Mouse (Mus musculus) T-helper 17 cell (primary cell): Measurements from ENCODE around the gene Mok.

Experiments used
- in situ Hi-C, 2 experiments: fragments of 300-600 bp; cut with MboI, MseI; formaldehyde crosslinking; loops; 1 replicate in 1 of 2; 2 replicates in 1 of 2; pipeline ENCODE4 v1.15.1; 2025; ENCODE audit warnings: high pct_unique_total_duplicates in 2 of 2

The Mok gene

DNA sequence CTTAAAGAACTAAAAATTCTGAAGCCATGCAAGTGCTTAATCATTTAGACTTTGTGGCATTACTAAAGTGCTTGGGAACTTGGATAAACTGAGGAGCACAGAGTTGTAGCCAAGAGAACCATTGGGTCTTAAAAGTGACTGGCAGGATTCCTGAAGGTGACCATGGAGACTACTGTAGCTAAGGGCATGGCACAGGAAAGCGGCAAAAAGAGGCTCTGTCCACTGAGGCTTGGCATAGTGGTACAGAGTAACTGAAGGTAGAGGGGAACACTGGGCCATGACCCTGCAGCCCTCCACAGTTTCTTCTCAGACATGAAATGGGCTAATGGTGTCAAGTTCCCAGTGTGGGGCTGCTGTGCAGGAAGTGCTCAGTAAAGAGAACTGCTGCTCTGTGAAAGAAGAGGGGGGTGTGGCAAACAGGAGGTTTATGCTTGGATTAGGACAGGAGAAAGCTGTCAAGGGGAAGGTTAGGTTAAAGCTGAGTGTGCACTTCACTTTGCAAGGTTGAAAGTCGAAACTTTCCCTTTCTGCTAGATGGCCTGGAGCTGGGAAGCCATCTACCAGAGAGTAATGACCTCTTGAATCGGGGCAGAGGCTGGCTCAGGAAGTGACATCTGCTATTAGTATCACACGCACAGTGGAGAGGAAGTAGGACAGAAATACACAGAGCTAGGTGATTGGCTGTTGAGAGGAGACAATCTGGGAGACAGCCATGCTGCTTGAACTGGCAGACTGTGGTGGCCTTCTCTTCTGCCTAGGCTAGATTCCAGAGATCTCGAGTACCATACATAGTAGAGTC lies 64.9 kb downstream of the Mok start:
- in situ Hi-C loops = loop anchor here in 1 of 2 experiments (10.0 kb wide), 1 partner anchor 61 kb away; no protein-coding TSS in a partner anchor

DNA sequence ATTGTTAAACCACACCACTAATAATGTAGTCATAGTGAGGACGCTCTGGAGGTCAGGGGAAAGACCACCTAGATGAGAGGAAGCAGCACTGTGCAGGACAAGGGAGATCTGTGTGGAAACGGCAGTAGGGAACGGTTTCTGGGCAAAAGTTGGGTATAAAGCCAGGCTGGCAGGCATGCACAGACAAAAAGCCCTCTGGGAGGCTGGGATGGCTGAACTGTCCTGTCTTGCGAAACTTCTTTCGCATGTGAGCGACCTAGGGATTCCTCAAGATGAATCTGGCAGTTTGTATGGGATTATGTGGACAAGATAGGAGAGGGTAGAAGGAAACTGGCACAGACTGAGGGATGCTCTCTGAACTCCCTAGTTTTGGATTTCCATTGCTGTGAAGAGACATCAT lies 68.8 kb downstream of the Mok start:
- in situ Hi-C loops = loop anchor here in 1 of 2 experiments (5.0 to 10.0 kb wide), 2 partner anchors 57 to 765 kb away; partner anchors contain the start of gene Eif5

DNA sequence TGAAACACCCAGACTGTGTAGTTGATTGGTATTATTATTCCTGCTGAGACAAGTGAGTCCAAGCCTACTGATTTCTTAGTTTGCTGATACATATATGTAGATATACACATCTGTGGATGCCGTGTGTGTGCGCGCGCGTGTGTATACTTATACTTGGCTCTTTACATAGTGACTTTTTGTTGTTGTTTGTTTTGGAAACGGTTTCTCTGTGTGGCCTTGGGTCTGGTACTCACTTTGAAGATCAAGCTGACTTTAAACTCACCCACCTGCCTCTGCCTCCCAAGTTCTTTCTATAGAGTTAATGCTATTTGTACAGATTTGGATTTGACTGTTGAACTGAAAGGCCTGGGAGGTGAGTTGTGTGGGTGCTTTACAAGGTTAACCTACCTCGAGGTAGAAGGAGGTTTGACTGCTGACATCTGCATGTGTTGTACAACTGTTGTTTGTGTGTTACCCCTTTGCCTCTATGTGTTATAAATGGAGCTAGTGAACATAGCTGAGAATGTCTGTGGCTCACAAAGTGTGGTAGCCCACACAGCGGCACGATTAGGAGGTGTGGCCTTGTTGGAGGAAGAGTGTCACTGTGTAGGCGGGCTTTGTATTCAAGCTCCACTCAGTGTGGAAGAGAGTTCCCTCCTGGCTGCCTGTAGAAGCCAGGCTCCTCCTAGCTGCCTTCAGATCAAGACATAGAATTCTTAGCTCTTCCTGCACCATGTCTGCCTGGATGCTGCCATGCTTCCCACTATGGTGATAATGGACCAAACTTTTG lies 70.1 kb downstream of the Mok start:
- in situ Hi-C loops = loop anchor here in 1 of 2 experiments (5.0 to 10.0 kb wide), 2 partner anchors 56 to 767 kb away; partner anchors contain the start of gene Eif5

DNA sequence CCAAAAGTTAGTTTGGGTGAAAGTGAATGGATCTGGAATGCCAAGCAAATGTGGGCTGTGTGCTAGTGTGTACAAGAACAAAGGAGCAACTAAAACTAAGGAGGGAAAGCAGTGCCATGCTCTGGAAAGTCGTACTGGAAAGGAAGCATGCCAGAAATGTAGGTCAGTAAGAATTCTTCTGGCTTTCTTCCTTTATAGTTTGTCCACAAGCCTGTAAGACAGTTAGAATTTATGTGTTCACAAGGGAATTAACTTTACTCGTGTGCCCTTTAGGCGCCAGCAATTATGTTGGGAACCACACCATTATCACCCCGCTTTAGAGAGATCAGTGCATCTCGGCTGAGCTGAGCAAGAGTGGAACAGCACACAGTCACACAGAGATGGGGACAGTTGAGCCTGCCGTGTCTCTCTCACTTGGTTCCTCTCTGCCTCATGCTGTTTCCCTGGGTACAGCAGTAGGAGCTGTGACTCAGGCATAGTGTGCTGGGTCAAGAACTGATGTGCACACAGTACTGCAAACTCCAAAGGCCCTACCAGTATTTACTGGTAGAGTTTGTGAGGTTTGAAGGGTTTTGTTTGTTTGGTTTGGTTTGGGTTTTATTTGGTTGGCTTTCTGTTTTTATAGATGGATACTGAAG lies 71.0 kb downstream of the Mok start:
- in situ Hi-C loops = loop anchor here in 1 of 2 experiments (5.0 to 10.0 kb wide), 2 partner anchors 55 to 768 kb away; partner anchors contain the start of gene Eif5

DNA sequence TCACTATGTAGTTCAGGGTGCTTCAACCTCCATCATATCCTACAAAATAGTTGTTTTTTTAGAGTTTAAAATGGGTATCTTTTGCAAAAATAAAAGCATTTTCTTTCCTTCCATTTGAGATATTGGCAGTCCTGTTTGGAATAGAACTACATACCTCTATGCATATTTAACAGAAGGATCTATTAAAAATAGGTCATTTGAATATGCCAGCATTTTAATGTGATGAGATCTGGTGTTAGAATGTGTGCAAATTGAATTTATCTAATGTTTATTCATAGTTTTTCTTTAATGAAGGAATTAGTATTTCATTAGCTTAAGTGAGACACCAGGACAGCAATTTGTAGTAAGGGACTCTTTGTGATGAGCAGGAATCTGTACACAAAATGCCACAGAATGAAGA lies 72.2 kb downstream of the Mok start:
- in situ Hi-C loops = no loop called here

DNA sequence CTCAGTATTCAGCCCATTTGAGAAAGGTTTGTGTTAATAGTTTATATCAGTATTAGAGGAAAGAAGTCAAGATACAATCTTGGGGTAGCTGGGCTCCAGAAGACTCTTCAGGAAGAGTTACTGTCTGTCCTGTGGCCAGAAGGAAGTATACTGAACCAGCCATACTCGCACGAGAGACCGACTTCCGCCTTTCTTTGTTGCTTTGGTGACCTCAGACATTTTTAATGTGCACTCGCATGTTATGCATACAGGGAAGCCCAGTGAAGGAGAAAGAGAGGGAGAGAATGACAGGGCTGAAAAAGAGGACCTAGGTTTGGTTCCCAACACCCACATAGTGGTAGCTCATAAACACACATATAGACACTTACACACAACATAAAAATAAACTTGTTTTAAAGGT lies 76.2 kb downstream of the Mok start:
- in situ Hi-C loops = no loop called here

DNA sequence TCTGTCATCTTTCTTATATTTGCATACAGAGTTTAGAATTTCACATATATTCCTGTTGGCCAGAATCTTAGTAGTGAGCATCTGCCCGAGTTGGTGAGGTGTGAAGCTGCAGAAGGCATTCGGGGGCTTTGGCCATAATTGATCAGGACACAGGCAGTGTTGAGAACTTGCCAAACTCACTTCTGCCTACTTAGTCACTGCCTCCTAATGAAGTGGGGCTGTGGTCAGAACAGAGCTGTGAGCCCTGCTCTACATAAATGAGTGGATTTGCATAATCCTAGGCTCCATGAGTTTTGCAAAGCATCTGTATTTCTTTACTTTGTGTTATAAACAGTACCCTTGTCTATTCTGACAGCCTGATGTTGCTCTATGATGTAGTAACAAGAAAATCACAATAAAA lies 78.4 kb downstream of the Mok start:
- in situ Hi-C loops = no loop called here

DNA sequence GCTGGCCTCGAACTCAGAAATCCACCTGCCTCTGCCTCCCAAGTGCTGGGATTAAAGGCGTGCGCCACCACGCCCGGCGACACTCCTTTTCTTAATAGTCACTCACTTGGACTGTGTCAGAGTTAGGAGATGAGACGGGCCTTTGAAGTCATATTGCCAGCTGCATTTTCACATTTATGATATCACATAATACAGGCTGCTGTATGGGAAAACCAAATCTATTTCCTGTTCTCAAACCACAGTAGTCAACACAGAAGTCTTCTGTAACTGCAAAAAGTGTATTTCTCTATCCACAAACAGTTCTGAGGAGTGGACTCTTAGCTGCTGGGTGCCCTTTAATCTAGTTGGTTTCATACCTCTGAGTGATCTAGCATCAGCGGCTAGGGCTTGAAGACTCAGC lies 81.8 kb downstream of the Mok start:
- in situ Hi-C loops = no loop called here
